Mouse (Mus musculus): ENCODE data around the gene Psen2. TPM values are rescaled to one million over a fixed set of nuclear protein-coding genes. Genes with fewer than 3 reads are reported as not detected.

The Psen2 gene
- polyA plus RNA-seq, 1 experiment: 39.9 TPM

DNA sequence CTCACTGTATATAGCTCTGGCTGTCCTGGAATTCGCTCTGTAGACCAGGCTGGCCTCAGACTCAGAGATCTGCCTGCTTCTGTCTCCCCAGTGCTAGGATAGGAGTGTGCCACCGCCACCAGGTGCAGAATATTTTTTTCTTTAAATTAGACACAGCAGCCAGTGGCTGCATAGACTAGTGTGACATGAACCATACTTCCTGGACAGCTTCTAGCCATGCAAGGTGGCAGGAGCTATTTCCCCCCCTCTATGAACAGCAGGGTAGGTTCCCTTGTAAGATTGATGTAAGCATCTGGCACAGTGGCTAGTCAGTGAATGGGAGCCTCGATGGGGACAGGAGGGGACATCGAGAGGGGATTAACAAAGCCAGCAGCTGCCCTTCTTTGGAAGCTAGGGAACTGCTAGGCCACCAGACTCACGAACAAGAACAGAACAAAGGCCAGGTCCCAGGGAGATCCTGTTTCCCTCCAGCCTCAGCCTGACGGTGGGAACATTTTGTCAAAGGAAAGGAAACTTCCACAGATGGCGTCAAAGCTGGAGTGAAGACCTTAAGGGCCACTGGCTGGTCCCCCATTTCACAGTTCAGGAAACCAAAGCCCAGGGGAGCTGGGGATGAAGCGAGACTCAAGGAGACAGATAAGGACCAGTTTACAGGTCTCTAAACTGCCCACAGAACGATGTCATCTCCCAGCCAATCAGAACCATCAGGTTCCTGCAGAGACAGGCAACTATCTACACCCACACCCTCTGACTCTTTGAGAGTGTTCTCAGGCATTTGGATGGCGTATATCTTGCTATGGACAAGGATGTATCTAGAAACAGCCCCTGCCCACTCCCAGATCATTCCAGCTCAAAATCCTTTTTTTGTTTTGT lies 11.8 kb downstream of the Psen2 start:
- H3K4me3 ChIP-seq (ENCODE audit: control insufficient read depth, insufficient read depth, low read length): no peak overlapping the region
- no peak overlapping the region; the same call in 1 of the 2 replicates for H3K27ac ChIP-seq (ENCODE audit: control insufficient read depth, insufficient read depth, low read length)
- DNase-seq: no peak
- H3K36me3 ChIP-seq (ENCODE audit: control insufficient read depth, insufficient read depth, low read length): no peaks in the 10 kb centered on the region
- peaks cover 12% of the 10 kb centered on the region for H3K4me1 ChIP-seq (replicated peaks; ENCODE audit: control insufficient read depth, insufficient read depth, low read length)
- H3K27me3 ChIP-seq (ENCODE audit: control insufficient read depth, insufficient read depth, low read length): no peaks in the 10 kb centered on the region
- 88% methylated on average over 10 of the region's 10 CpGs for WGBS
- TF ChIP-seq CTCF (IDR thresholded peaks at IDR 0.05; ENCODE audit: borderline replicate concordance, control insufficient read depth, extremely low read depth, insufficient read depth, low read length, poor library complexity) (no peak), POLR2A (IDR thresholded peaks at IDR 0.05; ENCODE audit: control insufficient read depth, extremely low read depth, insufficient read depth, low read length, poor library complexity) (no peak)

DNA sequence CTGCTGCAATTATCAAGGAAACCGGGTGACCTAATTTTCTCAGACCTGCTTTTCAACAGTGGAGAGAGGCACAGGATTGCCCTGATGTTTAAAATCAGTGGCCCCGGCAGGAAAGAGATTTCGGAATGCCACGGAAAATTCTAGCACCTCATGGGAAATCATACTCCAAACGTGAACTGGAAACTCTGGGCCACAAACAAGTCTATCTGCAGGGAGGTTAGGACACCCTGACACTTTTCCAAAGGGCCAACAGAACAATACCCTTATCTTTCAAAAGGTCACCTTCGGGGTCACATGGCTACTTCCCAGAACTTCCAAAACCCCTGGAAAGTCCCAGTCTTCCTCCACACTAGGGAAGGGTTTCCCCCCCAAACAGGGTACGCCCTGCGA lies 12.8 kb downstream of the Psen2 start:
- no peak for DNase-seq
- no peak for TF ChIP-seq POLR2A (IDR thresholded peaks at IDR 0.05; ENCODE audit: control insufficient read depth, extremely low read depth, insufficient read depth, low read length, poor library complexity)
- Histone ChIP-seq H3K4me1 (replicated peaks; ENCODE audit: control insufficient read depth, insufficient read depth, low read length) (peaks cover 7% of the 10 kb centered on the region), H3K27me3 (ENCODE audit: control insufficient read depth, insufficient read depth, low read length) (no peaks in the 10 kb centered on the region), H3K27ac (ENCODE audit: control insufficient read depth, insufficient read depth, low read length) (no peak overlapping the region), H3K4me3 (ENCODE audit: control insufficient read depth, insufficient read depth, low read length) (no peak overlapping the region), H3K36me3 (ENCODE audit: control insufficient read depth, insufficient read depth, low read length) (no peaks in the 10 kb centered on the region)
- 75% methylated on average over 8 of the region's 8 CpGs for WGBS

DNA sequence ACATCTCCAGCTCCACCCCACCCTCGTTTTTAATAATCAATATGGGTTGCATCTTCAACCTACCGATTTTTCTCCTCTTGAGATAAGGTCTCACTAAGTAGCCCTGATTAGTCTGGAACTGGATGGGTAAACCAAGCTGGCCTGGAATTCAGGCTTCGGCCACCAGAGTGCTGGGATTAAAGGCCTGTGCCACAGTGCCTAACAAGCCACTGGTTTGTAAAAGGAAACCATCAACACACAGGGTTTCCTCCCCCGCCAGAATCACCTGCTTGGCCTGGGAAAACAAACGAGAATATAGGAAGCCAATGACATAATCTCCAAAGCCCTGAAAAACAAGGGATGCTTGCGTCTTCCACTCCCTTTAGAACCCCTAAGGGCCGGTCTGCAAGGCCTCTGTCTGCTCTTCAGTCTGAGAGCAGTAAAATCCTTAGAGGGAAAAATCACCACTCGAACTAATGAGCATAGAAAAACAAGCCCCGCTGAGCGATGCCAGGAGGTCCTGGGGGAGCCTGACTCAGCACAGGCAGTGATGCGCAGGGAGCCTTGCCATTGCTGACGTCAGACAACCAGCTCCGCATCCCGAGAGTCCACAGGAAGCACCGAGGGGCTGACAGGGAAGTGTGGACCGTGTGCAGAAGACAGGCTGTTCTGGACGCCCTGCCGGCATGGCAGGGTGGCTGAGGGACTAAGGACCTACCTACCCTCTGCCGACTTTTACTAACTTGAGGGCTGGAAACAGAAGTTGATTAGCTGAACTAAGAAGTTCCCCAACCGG lies 13.4 kb downstream of the Psen2 start:
- Histone ChIP-seq H3K36me3 (ENCODE audit: control insufficient read depth, insufficient read depth, low read length) (no peaks in the 10 kb centered on the region), H3K4me3 (ENCODE audit: control insufficient read depth, insufficient read depth, low read length) (no peak overlapping the region), H3K4me1 (replicated peaks; ENCODE audit: control insufficient read depth, insufficient read depth, low read length) (peaks cover 5% of the 10 kb centered on the region), H3K27ac (ENCODE audit: control insufficient read depth, insufficient read depth, low read length) (no peak overlapping the region), H3K27me3 (ENCODE audit: control insufficient read depth, insufficient read depth, low read length) (no peaks in the 10 kb centered on the region)
- no peak for DNase-seq
- no peak for TF ChIP-seq CTCF (IDR thresholded peaks at IDR 0.05; ENCODE audit: borderline replicate concordance, control insufficient read depth, extremely low read depth, insufficient read depth, low read length, poor library complexity)
- 54% methylated on average over 20 of the region's 20 CpGs for WGBS

DNA sequence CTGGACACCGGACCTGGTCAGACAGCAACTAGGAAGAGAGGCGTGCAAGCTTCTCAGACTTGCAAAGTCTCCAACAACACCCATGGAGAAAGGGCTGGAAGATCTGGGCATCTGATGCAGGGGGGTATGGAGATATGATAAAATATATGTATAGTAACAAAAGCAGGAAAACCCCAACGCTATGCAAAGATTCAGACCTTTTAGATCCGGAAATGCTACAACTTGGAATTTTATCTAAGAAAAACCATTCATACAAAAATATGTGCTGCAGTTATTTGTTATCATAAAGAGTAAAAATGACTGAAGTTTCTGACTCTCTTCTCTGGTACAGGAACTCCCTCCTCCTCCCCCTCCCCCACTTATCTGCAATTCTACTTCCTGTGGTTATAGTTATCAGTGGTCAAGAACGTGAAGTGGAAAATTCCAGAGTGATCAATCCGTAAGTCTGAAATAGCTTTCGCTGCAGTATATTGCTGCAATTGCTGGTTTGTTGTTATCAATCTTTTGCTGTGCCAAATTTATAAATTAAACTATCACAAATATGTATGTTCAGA lies 14.6 kb downstream of the Psen2 start:
- H3K27ac ChIP-seq (ENCODE audit: control insufficient read depth, insufficient read depth, low read length): no peak overlapping the region
- WGBS: 74% methylated on average over 7 of the region's 7 CpGs
- TF ChIP-seq POLR2A (IDR thresholded peaks at IDR 0.05; ENCODE audit: control insufficient read depth, extremely low read depth, insufficient read depth, low read length, poor library complexity) (no peak), CTCF (IDR thresholded peaks at IDR 0.05; ENCODE audit: borderline replicate concordance, control insufficient read depth, extremely low read depth, insufficient read depth, low read length, poor library complexity) (no peak)
- no peaks in the 10 kb centered on the region for H3K27me3 ChIP-seq (ENCODE audit: control insufficient read depth, insufficient read depth, low read length)
- H3K36me3 ChIP-seq (ENCODE audit: control insufficient read depth, insufficient read depth, low read length): no peaks in the 10 kb centered on the region
- DNase-seq: no peak
- H3K4me3 ChIP-seq (ENCODE audit: control insufficient read depth, insufficient read depth, low read length): no peak overlapping the region
- peaks cover 5% of the 10 kb centered on the region for H3K4me1 ChIP-seq (replicated peaks; ENCODE audit: control insufficient read depth, insufficient read depth, low read length)

DNA sequence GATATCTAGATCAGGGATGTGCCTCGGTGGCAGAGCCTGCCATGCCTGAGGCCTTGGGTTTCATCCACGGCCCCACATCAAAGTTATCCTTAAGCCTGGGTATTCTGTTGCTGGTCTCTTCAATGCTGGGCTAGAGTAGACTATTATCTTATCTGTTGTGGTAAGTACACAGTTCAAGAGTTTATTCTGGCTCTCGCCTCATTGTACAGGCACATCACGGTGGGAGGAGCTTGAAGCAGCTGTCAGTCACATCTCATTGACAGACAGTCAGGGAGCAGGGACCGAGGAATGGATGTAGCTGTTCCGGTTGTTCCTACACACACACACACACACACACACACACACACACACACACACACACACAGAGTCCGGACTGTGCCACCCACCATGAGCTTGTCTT lies 15.3 kb downstream of the Psen2 start:
- Histone ChIP-seq H3K4me1 (replicated peaks; ENCODE audit: control insufficient read depth, insufficient read depth, low read length) (peaks cover 5% of the 10 kb centered on the region), H3K27me3 (ENCODE audit: control insufficient read depth, insufficient read depth, low read length) (no peaks in the 10 kb centered on the region), H3K27ac (ENCODE audit: control insufficient read depth, insufficient read depth, low read length) (no peak overlapping the region), H3K4me3 (ENCODE audit: control insufficient read depth, insufficient read depth, low read length) (no peak overlapping the region), H3K36me3 (ENCODE audit: control insufficient read depth, insufficient read depth, low read length) (no peaks in the 10 kb centered on the region)
- 82% methylated on average over 7 of the region's 7 CpGs for WGBS
- no peak for DNase-seq
- TF ChIP-seq POLR2A (IDR thresholded peaks at IDR 0.05; ENCODE audit: control insufficient read depth, extremely low read depth, insufficient read depth, low read length, poor library complexity) (no peak), CTCF (IDR thresholded peaks at IDR 0.05; ENCODE audit: borderline replicate concordance, control insufficient read depth, extremely low read depth, insufficient read depth, low read length, poor library complexity) (no peak)

DNA sequence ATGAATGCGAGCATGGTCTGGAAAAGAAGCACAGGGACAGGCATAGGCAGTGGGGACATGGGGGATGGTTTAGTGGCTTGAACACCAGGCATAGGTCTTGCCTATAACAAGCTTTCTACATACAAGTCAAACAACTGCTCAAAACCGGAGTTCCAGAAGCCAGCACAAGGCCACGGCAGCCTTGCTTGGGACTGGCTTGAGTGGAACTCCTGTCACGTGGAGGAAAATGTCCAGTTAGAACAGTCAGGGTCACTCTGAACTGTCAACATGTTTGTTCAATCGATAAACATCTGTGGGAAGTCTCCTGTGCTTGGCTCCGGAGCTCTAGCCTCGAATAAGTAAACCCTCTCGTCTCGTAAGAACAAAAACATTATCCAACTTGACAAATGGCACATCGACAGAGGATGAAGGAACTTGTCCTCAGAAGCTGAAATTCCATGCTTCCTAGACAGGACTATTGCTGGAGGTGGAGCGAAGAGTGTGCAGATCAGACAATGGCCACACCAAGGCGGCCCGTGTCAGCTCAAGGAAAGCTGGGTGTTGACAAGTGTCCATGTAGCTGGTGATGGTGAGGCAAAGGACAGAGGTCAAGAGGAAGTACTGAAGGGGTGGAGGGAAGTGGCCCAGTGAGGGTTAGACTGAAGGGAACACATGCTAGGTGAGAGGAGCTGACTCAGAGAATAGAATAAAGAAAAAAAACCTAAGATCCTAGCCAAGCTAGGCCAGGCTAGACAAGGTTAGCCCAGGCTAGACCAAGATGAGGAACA lies 17.3 kb downstream of the Psen2 start:
- Histone ChIP-seq H3K27ac (ENCODE audit: control insufficient read depth, insufficient read depth, low read length) (no peak overlapping the region), H3K4me1 (replicated peaks; ENCODE audit: control insufficient read depth, insufficient read depth, low read length) (no peaks in the 10 kb centered on the region), H3K4me3 (ENCODE audit: control insufficient read depth, insufficient read depth, low read length) (no peak overlapping the region), H3K27me3 (ENCODE audit: control insufficient read depth, insufficient read depth, low read length) (no peaks in the 10 kb centered on the region), H3K36me3 (ENCODE audit: control insufficient read depth, insufficient read depth, low read length) (no peaks in the 10 kb centered on the region)
- WGBS: 96% methylated on average over 13 of the region's 13 CpGs
- TF ChIP-seq POLR2A (IDR thresholded peaks at IDR 0.05; ENCODE audit: control insufficient read depth, extremely low read depth, insufficient read depth, low read length, poor library complexity): no peak
- DNase-seq: no peak

Measured in thymus, adult 2 months (tissue).